Mouse (Mus musculus) lung, adult 2 months (tissue): Measurements from ENCODE around the gene Mfge8.

Experiments
- CTCF ChIP-seq: fragments of 200-500 bp; IDR thresholded peaks from 2 replicates; pipeline ENCODE4 v1.5.1; 2011; ENCODE audit warnings: mild to moderate bottlenecking, low read length, control low read depth; ENCODE audit not compliant: insufficient read depth
- POLR2A ChIP-seq: fragments of 200-500 bp; IDR thresholded peaks from 2 replicates; pipeline ENCODE4 v1.6.1; 2011; ENCODE audit warnings: low read depth, mild to moderate bottlenecking, control low read depth, low read length, borderline replicate concordance; ENCODE audit errors: extremely low read depth

- TF ChIP-seq CTCF (no peak), POLR2A (no peak)
These were observed 24.9 kb upstream of the Mfge8 start for GRCm38 (mm10) chr7:79173800-79174199.
